Mouse (Mus musculus): ENCODE results near the gene Ogdh.

Gene Ogdh

GRCm38 (mm10) chr11:6296077-6296476 is 4.6 kb downstream of the Ogdh start:
- DNase-seq, result no peak

- DNase-seq, result peak; percentile 38
These were observed 8.0 kb downstream of the Ogdh start for GRCm38 (mm10) chr11:6299435-6299834.

GRCm38 (mm10) chr11:6302793-6303192 is 11.4 kb downstream of the Ogdh start:
- DNase-seq, result no peak

GRCm38 (mm10) chr11:6305943-6306430 is 14.6 kb downstream of the Ogdh start:
- DNase-seq, result no peak

- no peak for DNase-seq
These were observed 16.7 kb downstream of the Ogdh start for GRCm38 (mm10) chr11:6308181-6308580.

- DNase-seq, result no peak
These were observed 22.5 kb downstream of the Ogdh start for GRCm38 (mm10) chr11:6313874-6314406.

- no peak for DNase-seq
These were observed 25.4 kb downstream of the Ogdh start for GRCm38 (mm10) chr11:6316821-6317220.

- no peak for DNase-seq
These were observed 27.1 kb downstream of the Ogdh start for GRCm38 (mm10) chr11:6318559-6318958.

- no peak for DNase-seq
These were observed 27.9 kb downstream of the Ogdh start for GRCm38 (mm10) chr11:6319374-6319773.

- DNase-seq, result no peak
These were observed 30.7 kb downstream of the Ogdh start for GRCm38 (mm10) chr11:6322086-6322485.

GRCm38 (mm10) chr11:6323348-6323747 is 31.9 kb downstream of the Ogdh start:
- DNase-seq, result no peak

- DNase-seq, result no peak
These were observed 39.8 kb downstream of the Ogdh start for GRCm38 (mm10) chr11:6331256-6331655.

GRCm38 (mm10) chr11:6332606-6333005 is 41.2 kb downstream of the Ogdh start:
- no peak for DNase-seq

- no peak for DNase-seq
These were observed 42.0 kb downstream of the Ogdh start for GRCm38 (mm10) chr11:6333403-6333802.

GRCm38 (mm10) chr11:6335321-6335720 is 43.9 kb downstream of the Ogdh start:
- DNase-seq, result no peak

GRCm38 (mm10) chr11:6336689-6337088 is 45.3 kb downstream of the Ogdh start:
- no peak for DNase-seq

- DNase-seq, result no peak
These were observed 54.5 kb downstream of the Ogdh start for GRCm38 (mm10) chr11:6345956-6346355.

GRCm38 (mm10) chr11:6346966-6347365 is 55.5 kb downstream of the Ogdh start:
- DNase-seq, result no peak

- DNase-seq, result no peak
These were observed 57.3 kb downstream of the Ogdh start for GRCm38 (mm10) chr11:6348681-6349200.

GRCm38 (mm10) chr11:6349586-6349985 is 58.2 kb downstream of the Ogdh start:
- DNase-seq, result no peak

- DNase-seq, result no peak
These were observed 63.7 kb downstream of the Ogdh start for GRCm38 (mm10) chr11:6355106-6355505.

- DNase-seq, result no peak
These were observed 73.3 kb downstream of the Ogdh start for GRCm38 (mm10) chr11:6364581-6365275.

- peak; percentile 71 for DNase-seq
These were observed 74.5 kb downstream of the Ogdh start for GRCm38 (mm10) chr11:6365885-6366284.

- no peak for DNase-seq
These were observed 75.0 kb downstream of the Ogdh start for GRCm38 (mm10) chr11:6366434-6366833.

- DNase-seq, result no peak
These were observed 75.7 kb downstream of the Ogdh start for GRCm38 (mm10) chr11:6367156-6367555.
